Mouse (Mus musculus) right cerebral cortex, postnatal 14 days (tissue): ENCODE measurements around the gene Igsf3.

Experiments used
- DNase-seq: peaks from one replicate; pipeline ENCODE4 v3.0.0; 2022

Igsf3 gene

GRCm38 (mm10) chr3:101509707-101510544 lies 133.0 kb downstream of the Igsf3 start:
- DNase-seq: no peak

- no peak for DNase-seq
Measured at GRCm38 (mm10) chr3:101510632-101511031, 133.7 kb downstream of the Igsf3 start.
